Mouse (Mus musculus) cerebellum, postnatal 25 days (tissue): ENCODE data around the gene Ngf.

Experiments
- DNase-seq, 2 experiments: peaks; one replicate each; pipeline ENCODE4 v3.0.0; 2021; ENCODE audit warnings: mixed read lengths in 2 of 2

The Ngf gene

DNA sequence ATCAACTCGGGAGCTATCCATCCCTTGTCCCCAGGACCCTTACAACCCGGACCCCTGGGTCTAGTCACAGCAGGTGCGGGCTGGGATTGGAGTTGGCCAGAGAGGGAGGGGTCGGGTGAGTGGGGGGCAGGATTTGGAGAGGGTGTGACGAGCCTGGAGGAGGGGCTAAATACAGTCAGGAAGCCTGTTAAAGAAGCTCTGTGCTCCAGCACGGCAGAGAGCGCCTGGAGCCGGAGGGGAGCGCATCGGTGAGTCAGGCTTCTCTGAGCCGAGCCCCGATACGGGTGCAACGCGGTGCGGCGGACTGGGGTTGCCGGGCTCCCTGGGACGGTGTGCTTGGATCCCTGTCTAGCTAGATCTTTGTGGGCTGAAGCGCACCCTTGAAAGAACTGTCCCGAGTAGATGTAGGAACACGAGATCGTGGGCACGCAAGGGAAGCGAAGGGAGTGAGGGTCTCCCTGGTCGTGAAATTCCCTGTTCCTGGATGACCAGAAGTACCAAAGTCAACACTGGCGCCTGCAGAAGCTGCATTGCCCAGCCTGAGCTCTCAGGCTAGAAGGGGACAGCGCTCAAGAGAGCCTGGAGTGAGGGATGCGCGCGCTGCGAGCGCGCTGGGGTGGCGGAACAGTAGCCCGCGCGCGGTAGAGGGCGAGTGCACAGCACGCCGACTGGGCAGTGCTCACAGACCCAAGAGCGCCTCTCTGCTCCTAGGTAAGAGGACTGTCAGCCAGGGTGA is at the start of gene Ngf:
Gene Ngf, plus strand, starts transcription at position 207 of the 736 bp plus-strand sequence.
- DNase-seq, result no peak

DNA sequence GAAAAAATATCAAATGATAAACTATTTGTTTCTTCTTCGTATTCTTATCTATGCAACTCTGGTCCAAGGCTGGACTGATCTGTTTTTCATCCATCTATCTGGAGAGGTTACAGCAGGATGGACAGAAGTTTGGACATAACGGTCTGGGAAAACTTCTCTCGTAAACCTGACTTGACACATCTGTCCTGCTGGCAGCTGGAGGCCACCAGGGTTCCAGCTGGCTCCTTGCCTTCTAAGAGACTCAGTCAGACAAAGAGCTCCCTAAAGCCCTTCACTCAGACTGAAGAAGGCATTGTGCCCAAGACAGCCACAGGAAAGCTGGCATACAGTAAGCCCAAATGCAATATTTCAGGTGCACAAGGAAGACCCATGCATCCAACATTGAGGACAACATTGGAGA is 24.2 kb upstream of the Ngf start:
- no peak for DNase-seq

DNA sequence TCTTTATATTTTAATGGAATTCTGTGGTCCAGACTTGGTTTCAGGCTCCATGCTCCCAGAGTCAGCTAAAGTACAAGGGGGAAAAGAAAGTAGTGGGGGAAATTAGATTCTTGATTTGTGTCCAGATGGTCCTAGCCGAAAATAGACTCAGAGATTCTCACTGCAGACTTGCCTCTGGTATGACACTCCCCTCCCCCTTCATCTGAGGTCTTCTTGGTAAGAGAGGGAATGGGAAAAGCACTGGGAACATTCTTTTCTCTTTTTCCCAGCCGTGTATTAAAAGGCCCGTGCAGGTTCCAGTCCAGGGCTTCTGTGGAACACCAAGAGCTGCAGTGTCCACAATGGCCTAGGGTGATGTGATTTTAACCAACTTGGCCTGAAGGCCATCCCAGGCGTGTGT is 23.0 kb upstream of the Ngf start:
- DNase-seq, result no peak

DNA sequence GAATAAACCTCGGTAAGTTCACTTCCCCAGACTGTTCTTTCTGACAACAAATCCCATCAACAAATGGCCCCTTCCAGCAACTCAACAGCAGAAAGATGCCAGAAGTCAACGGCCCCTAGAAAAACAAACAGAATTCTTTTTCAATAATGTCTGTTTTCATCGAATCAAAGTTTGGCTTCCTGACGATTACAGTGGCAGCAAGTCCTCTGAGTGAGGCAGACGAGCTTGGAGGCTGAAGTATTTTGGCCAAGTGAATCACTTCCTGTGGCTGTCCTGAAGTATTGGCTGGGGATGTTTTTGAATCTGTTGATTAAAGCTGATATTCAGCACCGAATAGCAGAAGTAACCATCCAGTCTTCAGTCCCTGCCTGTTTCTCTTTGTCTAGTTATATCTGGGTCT is 15.2 kb upstream of the Ngf start:
- DNase-seq, result no peak

DNA sequence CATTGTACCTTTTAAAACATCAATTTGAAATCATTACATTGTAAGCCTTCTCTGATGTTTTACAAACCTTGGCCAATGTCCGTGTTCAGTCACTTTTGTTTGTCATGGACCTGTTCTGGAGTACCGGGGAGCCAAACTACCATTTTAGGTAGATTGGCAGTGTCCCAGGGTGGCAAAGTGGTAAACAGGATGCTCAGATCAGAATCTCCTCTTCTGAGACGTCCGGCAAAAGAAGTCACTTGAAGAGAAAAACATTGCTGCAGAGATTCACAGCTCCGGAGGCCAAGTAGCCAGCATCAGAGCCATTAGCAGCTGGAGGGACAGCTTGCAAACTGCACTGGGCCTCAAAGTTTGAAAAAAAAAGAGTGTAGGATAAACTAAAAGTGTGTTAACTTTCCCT is 9.2 kb upstream of the Ngf start:
- no peak for DNase-seq

DNA sequence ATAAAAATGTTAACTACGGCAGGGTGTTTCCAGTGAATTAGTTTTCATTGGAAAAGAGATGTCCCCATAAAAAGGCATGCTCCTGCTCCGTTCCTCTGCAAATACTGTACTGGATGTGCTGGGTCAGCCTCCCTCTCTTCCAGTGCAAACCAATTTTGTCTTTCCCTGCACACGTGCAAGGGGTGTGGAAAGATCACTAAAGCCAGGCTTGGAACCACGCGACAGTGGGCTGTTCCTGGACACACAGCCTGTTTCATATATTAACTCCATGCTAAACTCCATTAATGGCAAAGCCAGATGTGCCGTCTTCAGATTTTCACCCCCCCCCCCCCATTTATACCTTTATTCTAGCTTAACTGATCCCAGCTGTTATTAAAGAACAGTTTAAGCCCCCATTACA is 8.7 kb upstream of the Ngf start:
- no peak for DNase-seq

DNA sequence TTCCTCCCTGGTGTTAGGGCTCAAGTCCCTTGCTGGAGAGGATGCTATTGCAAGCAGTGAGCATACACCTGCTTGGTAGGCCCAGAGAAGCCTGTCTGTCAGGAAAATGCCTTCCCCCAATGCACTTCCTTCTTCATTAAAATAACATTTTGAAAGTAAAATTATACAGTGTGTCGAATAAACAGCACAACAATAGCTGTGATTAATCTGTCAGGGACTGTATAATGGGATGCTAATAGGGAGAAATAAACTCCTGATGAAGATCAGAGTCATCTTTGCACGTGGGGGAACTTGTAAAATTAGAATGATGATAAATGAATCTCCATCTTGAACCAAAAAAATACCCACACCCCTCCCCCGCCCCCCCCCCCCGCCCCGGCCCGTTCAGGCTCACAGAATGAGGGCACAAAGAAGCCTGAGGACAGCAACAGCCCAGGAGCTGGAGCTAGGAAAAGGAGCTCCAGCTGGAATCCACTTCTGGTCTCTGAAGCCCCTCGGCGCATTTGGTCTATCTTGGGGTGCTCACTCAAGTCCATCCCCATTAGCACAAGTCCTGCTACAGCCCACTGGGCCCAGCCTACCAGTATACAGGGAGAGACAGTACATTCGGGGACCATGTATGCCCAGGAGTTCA is 6.9 kb upstream of the Ngf start:
- no peak for DNase-seq

DNA sequence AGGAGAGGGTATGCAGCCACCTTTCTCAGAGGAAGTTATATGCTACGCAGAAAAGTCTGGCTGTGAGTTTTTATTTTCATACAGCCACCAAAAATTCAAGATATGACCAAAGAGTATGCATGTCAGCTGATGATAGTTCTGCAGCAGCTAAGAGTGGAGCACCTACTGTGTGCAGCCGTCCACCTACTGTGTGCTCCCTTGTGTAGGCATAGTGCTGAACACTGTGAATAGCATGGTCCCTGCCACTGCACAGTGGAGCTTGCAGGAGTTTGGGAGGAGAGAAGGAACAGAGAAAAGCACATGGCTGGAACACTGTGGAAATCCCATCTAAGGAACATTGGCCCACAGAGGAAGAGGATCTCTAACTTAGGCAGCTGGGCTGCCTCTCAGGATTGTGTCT is 6.4 kb upstream of the Ngf start:
- no peak for DNase-seq

DNA sequence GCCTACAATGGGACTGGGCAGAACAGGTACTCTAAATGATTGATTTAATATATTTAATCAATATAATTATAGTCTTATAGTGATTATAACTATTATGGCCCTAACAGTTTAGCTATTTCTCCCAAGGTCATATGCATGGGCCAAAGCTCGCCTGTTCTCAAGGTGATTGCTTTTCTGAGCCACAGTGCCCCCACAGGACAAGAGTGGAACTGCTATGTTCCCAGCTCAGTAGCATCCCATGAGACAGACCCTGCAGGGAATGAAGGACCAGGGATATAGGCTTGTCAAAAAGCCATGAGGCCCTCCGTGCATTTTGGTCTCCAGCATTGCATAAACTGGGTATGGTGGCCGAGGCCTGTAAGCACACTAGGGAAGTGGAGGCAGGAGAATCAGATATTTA is 3.1 kb upstream of the Ngf start:
- peak; percentile 58 to 71 for DNase-seq

DNA sequence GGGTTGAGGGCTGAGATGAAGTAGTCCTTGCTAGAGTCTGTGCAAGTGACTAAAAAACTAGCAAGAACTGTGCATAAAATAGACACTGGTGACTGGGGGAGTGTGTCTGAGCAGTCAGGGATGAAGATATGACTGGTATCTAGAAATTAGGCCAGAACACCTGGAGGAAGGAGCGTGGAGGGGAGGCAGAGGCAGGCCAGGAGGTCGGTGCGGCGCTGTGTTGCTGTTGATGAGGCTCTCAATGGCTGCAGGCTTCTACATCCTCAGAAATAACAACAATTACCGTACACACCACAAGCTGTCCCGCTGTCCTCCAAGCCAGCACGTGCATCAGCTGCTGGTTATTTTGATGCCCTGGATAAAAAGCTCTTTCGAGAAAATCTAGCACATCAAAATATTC is 2.6 kb upstream of the Ngf start:
- no peak for DNase-seq

DNA sequence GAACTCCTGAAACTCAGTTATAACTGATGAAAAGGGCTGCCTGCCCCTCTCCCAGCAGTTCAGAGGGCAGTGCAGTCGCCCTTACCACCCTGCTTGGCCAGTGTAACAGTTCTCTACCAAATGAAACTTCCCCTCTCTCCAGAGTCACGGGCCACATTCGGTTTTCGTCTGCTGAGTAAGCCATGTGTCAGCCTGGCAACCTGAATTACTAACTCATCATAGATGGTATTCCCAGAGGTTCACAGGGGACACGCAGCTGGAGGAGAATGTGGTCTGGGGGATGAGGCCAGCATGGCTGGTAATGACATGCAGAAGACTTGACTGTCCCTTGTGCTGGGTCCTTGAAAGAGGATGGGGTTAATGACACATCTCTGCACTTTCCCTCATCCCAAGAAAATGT is 1.5 kb downstream of the Ngf start:
- no peak for DNase-seq

DNA sequence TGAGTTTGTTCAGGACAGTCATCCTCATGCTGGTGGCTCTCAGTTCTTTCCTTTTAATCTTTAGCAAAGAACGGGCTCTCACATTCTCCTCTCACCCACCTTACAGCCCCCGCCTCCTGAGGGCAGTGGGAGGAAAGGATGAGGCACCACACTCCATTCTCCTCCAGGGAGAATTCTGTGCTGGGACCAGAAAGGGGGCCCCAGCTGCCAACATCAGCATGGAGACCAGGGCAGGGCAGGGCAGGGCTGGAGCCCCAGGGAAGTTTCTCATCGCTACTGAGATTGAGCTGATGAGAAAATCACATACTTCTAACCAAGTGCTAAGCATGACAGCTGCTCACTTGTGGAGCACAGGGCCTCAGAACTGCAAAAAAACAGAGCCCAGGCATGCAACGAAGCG is 2.1 kb downstream of the Ngf start:
- DNase-seq, result no peak

DNA sequence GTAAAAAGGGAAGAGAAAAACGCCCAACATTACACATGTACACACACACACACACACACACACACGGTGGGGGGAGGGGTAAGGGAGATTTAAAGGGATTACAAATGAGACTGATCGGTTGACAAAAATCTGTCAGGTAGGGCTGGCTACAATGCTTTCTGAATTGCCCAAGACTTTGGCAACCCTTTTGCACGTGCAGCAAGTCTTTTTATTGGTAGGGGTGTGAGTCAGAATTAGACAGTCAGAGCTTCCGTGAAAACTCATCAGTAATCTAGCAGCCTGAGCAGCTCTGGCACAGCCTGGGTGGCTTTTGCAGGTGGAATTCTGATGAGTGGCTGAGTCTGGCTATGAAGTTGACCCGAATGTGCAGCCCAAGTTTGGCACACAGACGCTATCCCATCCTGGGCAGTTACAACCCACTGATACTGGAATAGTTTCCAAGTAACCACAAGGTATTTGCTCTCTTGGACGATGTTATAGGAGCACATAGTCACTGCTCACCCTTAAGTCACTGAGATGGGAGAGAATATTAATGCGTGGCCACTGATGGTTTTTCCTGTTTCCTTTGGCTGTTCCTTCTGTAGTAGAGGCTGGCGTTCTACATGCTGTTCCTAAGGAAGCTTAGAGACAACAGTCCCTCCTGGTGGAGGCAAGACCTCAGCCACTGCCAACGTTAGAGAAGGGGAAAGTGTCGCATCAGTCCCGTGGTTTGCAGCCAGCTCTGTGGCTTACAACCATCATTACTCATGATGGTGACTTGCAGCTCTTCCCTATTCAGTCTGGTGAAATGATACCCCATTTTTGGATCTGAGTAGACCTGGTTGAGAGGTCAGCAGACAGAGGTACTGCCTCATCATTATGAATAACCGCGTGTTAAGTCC is 4.8 kb downstream of the Ngf start:
- no peak for DNase-seq

DNA sequence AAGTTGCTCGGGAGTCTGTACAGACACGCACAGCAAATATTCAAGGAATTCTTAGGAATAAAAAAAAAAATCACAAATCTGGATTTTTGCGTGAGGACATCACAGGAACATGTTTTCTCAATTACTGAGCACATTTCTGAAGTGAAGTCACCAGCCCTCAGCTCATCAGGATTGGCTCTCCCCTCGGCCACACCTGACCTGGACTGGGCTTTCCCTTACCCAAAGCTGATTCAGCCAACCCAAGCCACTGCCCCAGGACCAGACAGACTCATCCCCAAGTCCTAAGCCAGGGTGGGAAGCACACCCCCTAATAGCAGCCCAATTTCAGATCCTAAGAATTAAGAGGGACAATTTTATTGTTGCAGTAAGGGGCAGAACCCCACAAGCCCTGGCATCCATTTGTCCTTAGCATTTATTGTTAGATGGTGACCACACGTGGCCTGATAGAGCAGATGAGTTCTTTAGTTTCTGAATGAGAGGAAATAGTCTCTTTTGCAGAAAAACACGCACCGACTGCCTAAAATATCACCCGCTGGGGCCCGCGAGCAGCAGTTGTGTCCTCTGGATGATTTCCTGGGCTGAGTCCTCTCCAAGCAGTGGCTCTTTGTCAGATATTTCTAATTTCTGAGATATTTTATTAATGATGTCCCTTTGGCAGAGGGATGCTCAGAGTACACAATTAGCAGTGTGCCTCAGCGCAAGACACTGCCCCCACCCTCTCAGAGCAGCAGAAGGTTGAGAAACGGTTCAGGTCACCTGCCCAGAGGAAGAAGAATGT is 8.4 kb downstream of the Ngf start:
- DNase-seq, result no peak

DNA sequence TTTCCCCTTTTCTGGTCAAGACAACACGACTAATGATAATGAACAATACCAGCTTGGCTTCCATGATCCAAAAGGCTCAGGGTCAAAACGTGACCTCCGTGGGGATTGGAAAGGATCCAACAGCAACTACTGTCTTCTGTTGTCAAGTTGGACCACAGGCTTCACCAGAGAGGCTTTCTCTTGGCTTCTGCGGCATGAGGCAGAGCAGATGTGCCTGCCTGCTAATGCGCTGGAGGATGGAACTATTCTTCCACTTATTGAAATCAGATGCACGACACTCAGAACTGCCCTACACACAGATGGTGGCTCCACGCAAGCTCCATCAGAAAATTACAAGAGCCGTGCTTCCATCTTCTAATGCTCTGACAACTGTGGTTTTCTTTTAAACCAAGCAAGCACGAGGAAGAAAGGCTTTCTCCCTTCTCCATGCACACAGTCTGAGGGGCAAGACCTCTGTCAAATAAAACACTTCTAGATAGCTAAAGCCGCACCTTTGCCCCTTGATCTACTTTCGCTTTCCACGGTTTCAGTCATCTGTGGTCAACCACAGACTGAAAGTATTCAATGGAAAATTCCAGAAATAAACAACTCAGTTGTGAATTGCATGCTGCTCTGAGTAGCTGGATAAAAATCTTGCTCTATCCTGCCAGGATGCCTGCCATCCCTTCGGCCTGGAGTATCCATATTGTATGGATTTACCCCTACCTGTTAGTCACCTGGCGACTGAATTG is 20.8 kb downstream of the Ngf start:
- DNase-seq, result no peak

DNA sequence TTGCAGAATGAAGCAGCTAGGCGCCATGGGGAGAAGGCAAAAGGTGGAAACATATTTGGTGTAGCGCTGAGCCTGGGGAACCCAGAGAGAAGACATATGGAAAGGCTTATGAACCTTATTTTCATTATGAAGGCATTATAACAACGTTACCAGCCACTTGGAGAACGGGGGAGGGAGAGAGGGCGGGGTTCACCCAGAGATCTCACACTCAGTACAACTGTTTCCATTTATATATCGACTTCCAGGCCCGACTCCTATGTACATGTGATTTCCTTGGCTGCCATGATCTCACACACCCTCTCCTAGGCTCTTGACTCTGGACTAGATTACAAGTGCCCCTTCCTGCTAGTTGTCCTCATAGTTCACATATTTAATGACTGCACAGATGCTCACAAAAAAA is 28.4 kb downstream of the Ngf start:
- DNase-seq, result no peak

DNA sequence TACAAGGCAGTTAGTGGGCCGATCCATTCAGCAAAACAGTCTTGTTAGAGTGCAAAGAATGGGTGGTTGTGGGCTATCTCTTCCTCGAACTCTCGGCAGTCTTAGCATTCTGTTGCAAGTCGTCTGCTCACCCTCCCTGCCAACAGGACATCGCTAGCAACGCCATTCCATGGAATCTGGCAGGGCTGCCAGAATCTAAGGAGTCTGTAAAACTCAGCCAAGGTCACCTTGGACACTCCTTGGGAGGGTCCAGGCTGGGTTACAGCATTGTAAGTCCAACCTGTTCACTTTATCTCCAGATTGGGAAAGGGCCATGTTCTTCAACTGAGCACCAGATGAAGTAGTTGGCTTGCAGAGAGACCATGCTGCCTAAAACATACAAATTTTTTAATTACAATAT is 29.2 kb downstream of the Ngf start:
- DNase-seq, result no peak

DNA sequence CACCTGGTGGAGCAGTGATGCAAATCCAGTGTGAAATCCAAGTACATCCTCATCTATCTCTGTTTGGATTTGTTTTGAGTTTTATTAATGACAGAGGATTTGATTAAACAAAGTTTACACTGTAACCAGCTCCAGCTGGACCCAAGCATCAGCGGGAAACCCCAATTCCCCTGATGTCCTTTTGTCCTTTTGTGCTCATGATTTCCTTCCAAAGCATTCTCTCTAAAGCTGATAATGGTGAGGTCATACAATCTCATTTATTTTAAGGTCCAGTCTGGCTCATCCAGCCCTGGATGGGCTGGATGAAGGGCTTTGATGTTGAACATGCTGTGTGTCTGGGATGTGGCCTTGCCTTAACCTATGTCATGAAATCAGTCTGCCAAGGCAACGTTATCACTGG is 30.3 kb downstream of the Ngf start:
- DNase-seq, result no peak

DNA sequence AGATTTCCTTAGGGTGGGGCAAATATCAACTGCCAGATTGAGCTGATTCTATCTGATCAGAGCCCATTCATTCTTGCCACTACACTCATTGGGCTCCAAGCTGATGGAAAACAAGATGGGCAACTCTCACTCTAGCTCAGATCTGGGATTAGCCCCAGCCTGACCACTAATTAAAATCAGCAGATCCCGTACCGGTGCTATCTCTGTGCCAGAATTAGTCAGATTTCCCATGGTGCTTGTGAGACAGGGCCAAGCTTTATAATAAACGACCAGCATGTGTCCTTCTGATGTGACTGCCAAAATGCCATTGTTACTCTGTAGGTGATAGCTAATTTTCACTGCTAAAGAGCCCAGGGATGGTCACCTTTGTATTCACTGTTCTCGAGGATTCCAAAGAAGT is 31.5 kb downstream of the Ngf start:
- peak; percentile 16 to 35 for DNase-seq

DNA sequence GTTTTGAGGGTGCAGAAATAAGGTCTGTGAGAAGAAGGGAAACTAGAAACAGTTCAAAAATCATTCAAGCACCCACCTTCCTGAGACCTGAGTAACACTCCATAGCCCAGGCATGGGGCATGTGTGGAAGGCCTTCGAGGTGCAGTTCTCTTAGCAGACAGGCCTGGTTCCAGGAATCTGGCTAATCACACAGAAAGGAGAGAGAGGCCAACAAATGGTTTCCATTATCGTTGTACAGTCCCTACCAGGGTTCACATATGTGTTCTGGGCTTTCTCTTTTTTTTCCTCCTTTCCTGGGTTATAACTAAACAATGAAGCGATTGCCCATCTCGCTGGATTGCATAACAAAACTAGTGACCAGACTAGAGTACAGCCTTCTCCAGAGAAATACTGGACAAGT is 35.4 kb downstream of the Ngf start:
- no peak for DNase-seq

DNA sequence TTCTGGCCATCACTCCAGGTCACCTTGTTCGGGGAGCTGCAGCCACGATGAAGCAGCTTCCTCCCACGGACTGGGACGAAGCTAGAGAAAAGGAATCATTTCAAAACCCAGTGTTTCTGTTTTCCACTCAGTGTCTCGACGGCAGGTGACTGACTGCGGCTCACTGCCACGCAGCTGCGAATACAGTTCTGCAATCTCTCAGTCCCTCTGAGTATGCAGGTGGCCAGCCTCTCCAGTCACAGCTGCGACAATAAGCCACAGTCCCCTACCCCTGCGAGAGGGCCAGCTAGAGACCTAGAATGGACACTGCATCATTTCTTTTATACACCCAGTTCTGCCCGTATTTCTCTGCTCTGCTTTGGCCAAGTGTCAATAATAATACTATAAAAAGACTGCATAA is 36.3 kb downstream of the Ngf start:
- DNase-seq, result no peak

DNA sequence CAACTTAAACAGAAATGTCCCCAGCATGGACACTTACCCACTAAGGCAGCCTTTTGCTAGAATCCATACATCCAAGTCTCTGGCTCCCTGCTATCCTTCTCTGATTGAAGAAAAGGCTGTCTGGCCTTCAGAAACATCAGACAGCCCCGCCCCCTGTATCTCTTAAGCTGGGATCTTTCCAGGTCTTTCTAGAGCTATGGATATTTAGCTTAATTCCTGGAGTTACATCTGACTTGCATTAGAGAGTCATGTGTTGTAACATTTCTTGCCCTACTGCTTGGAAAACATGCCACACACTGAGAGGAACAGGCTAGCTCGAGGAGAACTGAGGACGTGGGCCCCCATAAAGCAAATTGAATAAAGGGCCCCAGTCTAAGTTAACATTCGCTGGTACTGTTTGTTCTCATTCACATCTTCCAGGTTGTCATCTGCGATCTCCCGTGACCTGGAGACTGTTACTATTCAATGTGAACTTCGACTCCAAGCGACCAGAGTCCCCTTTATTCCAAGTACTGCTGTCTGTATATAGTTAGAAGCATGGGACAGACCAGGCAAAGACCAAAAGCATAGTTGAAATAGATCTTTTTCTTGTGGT is 38.0 kb downstream of the Ngf start:
- DNase-seq, result no peak
